Mouse (Mus musculus) liver (tissue): Measurements from ENCODE around the gene Snrnp25.

Experiments
- DNase-seq: peaks from one replicate; pipeline ENCODE4 v3.0.0-alpha.2; 2020; ENCODE audit warnings: mixed read lengths

Snrnp25 gene

DNA sequence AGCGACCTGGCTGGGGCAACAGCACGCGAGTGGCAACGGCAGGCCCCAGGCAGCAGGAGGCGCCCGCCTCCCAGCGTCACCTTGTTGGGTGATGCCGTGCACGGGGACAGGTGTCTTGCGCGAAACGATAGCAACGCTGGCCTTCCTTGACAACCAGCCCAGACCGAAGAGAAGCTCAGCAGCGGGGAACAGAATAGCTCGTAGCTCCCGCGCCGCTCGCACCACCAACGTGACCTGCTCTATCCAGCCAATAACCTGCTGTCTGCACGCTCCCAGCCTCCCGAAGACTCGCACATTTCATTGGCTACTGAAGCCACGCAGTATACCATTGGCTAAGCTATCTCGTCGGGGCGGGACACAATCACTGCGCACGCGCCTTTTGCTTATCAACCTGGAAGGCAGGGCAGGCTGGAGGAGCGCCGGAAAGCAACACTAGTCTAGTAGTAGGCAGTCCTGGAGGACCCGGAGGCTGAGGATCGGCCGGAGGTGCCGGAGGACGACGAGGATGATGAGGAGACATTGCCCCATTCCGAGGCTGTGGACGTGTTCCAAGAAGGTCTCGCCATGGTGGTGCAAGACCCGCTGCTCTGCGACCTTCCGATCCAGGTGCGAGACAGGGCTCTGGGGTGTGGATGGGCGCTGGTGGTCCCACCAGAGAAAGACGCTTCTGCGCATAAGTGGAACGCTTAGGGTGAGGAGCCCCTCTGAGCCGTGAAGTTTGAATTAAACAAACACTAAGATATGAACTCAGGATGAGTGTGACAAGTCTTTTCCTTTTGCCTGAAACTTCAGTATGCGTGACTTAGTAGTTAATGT lies at the start of gene Snrnp25:
Snrnp25 (plus strand) TSS at position 358 of the 816 bp plus-strand sequence.
- peak; percentile 98 for DNase-seq

DNA sequence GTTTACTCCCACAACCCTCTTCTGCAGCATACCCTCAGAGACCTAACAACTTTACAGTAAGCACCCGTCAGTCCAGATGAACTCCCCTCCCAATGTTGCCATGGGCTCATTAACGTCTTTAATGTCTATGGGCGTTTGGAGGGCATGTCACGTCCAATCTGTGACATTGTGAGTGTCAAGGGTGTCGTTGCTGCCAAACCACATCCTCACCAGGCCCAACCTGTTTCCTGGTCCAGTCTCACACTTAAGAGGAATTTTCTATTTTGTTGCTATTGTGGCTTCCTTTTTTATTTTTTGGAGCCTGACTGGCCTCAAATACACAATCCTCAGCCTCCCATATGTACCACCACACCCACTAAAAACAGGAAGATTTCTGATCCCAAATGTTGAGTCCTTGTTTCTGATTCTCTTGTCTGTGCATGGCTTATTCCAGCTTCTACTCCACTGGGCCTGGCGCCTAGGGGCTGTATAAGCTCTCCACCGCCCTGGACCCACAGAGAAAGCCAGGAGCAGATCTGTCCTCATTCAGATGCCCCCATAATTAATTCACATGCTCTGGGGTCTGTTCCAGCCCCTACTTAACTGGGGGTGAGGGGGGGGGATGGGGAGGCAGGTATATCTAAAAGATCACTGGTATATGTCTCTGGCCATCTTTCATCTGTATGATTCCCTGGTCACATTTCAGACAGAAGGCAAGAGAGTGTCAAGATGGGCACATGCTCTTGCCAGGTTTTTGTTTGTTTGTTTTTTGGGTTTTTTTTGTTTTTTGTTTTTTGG lies 48.2 kb upstream of the Snrnp25 start:
- DNase-seq, result no peak

DNA sequence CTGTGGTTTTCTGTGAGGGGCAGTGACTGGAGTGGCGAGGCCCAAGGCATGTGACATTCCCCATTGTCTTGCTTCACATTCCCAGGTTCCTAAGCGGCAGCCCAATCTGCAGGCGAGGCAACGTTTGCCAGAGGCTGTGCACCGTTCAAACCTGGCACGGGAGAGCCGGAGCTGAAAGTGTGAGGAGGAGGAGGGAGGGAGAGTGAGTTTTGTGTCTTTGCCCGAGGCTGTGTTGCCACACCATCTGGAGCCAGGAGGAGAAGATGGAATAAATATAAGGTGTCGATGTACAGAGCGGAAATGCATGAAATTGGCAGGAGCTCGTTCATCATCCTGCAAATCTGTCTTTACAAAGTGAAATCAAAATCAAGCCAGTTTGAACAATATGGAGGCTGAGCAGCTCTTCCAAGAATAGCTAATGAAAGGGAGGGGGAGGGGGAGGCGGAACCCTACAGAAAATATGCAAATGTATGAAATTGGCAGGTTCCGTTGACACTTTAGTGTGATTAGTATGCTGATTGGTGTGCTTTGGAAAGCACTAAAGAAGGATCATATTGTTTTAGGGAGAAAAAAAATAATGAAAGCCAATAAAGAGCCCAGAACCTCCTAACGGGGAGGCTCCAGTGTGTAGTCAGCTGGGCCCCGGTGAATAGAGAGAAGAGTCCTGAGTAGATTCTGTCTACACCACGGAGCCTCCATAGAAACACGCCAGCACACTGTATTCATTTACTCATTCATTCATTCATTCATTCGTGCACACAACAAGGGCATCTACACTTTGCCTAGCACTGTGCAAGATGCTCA lies 47.2 kb upstream of the Snrnp25 start:
- DNase-seq, result no peak

DNA sequence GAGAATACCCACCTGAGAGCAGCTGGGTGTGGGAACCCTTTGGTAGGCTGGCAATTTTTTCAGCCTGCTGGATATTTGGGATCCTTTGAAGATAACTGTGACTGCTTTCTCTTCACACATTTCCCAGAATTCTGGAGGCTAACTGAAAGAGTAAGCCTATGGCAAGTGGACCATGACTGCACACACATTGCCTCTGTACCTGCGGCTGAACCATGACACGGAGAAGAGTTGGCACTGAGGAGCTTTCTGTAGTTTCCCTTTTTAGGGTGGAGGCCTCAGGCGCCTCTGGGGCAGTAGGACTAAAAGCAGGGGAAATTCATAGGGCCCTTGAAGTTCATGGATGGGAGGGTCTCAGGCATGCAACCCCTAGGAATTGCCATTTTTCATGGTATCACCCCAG lies 46.0 kb upstream of the Snrnp25 start:
- no peak for DNase-seq

DNA sequence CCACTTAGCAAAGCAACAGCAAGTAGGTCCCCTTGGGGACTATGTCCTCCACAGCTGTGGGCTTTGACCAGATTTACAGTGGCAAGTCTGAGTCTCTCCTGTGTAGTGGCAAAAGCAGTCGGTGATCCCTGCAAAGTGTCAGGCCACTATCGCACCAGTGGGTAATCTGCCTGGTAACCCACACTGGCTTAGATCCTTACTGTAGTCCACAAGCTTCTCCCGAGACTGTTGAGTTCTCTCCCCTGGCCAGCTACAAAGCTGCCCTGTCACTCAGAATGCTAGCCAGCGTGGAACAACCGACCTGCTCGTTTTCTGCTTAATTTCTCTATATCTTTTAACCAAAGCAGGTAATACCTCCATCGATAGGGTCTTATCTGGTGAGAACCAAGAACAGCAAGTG lies 44.9 kb upstream of the Snrnp25 start:
- no peak for DNase-seq

DNA sequence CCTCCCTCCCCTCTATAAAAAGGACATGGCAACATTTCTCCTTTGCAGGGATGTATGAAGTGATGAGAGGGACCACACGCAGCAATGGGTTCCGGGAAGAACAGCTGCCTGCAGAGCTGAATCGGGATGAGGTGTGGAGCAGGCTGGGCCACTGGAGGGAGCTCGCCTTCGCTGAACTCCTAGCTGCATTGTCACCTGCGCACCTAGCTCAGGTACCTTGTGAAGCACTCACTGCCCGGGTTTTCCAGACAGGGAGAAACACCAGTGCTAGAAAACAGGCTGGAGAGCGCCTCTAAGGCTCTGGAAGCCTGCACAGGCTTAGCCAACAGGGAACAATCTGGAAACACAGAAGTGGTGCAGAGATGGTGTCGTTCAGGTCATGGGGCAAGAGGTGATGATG lies 43.7 kb upstream of the Snrnp25 start:
- no peak for DNase-seq

DNA sequence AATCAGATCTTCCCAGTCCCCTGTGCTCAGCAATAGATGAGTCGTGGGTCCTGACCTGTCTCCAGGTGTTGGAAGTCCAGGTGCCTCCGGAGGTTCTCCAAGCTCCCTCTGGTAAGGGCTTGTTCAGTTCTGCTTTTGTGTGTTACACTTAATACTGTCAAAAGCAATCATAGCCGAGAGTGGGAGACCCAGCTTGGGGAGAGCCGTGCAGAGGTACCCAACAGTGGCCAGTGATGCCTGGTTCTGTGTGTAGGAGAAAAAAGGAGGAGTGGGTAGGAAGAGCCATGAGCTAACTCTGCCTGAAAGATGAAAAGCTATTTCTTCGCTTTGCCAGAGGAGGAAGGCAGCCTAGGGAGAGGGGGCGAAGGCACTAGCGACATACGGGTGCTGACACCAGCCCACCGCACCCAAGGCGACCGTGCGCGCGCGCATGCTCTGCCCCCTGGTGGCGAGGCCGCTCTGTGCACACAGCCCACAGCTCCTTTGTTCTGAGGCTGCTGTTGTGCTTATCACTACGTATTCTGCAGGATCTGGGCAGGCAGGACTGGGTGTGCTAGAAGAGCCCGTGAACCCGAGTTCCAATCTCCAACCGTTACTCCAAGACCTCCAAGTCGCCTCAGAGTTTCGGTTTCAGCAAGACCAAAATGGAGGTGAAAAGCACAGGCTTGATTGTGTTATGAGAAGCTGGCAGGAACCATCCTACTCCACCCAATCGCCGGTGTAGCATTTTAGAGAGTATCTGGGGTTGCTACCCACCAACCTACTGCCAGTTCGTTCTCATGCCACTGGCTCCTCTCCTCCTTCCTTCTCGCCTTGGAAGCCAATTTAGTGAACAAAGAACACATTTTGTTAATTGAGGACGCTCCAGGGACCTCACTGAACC lies 43.1 kb upstream of the Snrnp25 start:
- DNase-seq, result peak; percentile 67

DNA sequence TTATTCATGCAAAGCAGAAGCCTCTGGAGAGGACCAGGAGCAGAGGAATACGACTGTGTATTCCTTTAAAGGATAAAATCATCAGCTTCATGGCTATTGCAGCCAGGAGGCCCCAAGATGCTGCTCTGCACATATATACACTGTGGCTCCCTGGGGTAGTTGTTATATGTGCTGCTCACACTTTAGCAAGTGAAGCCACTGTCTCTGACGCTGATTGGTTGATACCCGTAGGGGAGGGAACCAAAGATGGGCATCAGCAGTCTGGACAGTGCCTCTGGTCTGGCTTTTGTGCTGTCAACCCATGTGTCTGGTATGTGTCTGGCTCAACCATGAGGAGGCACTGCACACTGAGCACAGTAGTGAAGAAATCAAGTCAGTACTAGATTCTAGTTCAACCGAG lies 38.5 kb upstream of the Snrnp25 start:
- DNase-seq, result no peak

DNA sequence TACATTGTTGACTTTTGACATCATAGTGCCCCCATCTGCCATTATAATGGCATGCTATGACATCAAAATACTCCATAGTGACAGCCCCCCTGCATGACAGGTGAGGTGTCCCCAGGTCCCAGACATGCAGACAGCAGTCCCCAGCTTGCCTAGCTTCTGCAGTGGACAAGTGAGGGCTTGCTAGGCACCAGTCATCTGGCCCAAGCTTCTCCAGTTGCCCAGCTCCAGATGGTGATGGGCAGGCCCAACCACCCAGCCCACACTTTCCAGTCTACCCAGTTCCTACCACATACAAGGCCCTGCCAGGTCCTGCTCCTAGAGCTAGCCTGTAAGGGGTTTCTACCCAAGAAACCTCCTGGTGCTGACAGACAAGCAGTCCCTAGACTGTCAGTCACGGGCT lies 26.7 kb upstream of the Snrnp25 start:
- DNase-seq, result no peak

DNA sequence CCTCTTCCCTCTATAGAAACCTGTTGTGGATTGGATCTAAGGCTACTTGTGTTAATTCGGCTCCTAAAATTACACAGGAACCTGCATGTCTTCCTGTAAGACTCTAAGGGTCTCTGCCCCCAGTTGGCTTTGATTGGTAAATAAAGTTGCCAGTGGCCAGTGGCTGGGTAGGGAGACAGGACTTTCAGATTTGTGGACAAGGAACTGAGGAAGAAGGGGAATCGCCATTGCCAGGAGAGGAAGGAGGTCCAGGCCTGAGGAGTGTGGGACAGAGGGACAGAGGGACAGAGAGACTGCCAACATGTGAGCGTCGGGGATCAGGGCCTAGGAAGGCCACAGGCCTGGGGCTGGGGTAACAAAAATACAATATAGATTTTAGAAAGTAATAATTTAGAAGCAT lies 24.0 kb upstream of the Snrnp25 start:
- no peak for DNase-seq

DNA sequence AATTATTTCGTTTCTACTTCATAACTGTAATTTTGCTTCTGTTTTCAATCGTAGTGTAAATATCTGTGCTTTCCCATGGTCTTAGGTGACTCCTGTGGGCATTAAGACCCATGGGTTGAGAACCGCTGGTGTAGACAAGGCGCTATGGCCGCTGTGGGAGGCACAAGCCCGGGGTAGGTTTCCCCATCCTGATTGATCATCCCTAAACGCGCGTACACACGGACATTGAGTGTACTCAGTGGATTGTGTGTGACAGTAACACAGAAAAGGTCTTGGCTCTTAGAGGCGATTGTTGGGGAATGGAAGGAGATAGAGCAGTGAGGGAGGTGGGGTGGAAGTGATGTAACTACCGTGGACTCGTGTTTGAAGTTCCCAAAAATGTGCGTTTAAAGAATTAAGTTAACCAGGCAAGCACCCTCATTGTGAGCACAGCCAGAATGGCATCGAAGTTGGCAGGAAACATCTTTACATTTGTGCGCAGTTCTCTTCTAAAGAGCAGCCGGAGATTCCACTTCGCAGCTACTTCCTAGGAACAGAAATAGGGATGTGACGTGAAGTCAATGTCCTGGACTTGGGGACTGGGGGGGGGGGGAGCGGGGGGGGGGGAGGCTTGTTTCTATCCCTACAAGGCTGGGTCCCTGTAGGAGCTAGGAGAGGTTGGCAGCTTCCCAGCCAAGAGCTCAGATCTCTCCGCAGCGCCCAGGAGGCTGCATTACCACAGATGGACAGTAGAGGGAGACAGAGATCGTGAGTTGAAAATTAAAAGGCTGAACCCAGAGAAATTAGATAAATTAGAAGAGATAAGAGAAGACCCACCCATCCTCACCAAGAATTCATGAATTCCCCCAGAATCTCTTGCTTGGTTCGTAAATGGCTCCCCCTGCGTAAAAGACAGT lies 23.0 kb upstream of the Snrnp25 start:
- DNase-seq, result peak; percentile 74

DNA sequence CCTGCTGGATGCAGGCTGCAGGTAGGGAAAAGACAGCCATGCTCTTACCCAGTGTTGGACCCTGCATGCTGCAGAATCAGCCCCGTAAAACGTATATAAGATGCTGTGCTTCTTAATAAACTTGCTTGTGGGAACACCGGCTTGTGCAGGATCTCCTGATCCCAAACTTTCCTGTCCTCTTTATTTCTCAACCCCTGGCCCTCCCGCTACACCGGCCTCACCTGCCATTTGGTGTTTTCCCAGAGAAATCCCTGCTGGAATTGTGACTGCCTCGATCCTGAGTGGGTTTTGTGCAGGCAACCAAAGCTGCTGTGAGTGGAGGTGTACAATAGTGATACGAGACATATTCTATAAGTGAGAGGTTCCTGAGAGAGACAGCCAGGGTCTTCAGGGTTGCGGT lies 20.7 kb upstream of the Snrnp25 start:
- DNase-seq, result no peak

DNA sequence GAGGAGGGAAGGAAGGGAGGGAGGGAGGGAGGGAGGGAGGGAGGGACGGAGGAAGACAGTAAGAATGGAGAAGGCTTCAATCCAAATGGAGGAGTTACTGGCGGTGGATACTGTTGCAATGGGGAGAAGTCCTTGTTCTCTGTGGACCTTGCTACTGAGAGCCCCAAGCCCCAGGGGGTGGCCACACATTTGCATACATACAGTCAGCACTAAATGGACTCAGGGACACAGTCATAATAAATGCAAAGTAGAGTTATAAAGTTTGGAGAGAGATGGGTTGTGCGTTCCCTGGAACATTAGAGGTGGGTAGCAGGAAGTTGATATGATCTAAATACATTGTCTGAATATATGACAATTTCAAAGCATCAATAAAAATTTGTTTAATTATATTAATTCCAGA lies 19.2 kb upstream of the Snrnp25 start:
- DNase-seq, result no peak

DNA sequence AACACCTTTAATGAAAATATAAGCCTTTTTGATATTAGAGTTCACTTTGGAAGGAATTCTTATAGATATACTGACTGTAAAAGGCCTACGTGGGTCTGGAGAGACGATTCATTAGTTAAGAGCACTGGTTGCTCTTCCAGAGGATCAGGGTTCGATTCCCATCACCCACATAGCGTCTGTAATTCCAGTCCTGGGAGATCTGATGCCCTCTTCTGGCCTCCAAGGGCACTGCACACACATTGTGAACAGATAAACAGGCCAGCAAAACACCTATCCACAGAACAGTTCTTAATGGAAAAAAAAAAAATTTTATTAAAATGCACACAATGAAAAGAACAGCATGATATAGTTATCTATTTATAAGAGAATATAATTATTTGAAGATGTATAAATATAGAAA lies 18.0 kb upstream of the Snrnp25 start:
- DNase-seq, result no peak

DNA sequence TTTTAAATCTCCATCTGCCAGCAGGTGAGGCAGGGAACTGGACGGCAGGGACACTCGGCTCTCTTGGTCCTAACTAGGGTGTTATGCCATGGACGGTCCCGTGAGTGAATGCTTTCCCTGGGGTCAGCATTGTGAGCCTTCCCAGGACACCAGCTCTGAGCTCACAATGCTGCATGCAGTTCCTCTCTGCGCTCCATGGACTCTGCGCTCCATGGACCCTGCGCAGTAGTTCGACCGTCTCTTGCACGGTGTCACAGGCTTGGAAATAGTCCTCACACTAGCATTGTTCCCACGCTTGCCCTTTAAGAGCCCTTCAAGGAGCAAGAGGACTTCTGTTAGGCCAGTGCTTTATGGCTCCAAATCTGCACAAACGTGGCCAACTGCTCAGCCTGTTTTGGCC lies 16.3 kb upstream of the Snrnp25 start:
- no peak for DNase-seq

DNA sequence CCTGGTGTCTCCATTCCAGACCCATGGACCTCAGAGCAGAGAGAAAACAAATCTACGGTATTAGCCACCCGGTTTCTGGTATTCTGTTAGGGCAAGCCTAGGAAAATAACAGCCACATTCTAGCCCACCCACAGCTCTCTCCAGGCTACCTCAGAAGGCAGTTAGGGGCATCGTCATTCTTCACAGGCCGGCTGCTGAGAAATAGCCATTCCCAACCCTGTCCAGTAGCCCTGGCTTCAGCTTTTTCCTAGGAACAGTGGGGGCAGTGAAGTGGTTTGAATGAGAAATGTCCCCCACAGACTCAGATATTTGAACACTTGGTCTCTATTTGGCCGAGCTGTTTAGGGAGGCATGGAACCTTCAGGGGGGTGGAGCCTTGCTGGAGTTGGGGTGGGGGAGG lies 15.8 kb upstream of the Snrnp25 start:
- no peak for DNase-seq

DNA sequence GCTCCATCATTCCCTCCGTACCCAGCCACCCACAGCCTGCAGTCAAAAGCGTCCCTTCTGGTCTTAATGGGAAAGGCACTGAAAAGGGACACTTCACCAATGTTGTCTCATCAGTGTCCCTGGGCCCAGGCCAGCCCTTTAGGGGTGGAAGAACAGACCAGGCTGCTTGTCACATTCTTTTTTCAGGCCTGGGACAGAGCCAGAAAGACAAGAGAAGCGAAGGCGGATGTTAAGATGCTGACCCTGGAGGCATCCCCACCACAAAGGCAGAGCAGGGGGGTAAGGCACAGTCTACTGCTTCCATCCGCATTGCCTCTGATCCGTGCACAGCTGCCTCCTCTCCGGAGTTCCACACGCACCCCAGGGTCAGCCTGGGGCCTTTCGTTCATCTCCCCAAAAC lies 15.1 kb upstream of the Snrnp25 start:
- DNase-seq, result no peak

DNA sequence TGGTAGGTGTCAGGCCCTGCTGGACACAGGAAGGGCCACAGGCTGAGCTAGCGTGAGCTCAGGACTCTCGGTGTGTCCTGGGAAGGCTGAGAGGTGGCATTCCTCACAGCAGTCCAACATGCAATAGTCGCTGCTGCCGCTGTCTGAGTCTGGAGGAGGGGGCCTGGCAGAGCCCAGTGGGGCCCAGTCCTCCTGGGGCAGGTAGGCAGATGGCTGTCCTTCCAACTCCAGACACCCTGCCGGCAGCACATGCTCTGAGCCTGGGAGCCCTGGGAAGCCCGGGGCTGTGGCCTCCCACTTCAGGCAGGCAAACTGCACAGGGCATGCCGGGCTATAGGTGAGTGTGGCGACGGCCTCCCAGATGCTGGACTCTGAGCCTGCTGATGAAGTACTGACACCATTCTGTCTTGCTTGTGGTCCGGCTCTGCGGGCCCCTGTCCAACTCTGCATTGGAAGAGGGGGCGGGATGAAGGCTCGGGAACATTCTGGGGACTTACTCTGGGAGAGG lies 14.6 kb upstream of the Snrnp25 start:
- DNase-seq, result no peak

DNA sequence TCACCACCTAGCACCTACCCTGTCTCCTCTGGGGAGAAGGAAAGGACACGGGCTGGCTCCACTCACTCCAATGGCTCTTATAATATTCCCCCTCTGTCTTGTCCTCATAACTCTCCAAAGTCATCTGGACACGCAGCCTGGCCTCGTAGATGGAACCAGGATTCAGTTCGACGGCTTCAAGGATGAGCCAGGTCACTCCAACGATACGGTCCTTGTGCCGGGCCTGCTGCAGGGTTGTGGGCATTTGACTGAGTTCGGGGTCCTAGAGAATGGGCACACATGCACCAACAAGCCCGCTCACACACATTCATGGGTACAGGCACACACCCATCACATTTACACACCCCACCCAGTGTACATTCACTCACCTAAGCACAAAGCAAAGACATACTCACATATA lies 12.1 kb upstream of the Snrnp25 start:
- DNase-seq, result no peak

DNA sequence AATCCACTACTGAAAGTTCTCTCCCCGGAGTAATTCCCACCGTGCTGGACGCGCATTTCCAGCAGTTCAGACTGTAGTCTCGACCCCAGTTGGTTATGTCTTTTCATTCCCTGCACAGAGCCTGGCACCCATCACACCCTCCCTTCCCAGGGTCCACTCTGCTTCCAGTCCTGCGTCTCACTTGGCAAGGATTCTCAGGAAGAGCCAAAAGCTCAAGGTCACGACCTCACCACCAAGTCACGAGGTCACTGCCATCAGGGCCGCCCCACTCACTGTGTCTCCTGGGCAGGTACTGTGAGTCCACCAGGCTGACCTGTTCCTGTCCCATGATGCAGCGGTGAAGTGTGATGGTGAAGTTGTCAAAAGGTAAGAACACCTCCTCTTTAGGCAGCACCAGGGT lies 11.1 kb upstream of the Snrnp25 start:
- DNase-seq, result no peak

DNA sequence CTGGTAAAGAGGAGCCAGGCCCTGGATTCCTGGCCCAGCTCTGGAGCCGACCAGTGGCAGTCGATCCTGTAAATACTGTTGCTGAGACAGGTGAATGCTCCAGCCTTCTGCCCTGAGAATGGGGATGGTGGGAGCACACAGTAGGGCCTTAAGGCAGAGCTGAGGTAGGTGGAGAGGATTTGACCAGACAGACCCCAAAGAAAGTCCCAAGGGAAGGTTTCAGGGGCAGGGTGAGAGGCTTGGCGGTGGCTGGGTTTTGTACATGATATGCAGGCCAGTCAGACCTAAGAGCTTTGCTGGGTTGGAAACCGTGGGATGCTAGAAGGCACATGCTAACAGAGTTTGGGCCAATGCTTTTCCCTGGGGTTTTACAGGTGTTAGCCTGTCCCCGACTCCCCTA lies 10.6 kb upstream of the Snrnp25 start:
- DNase-seq, result no peak
